Mouse (Mus musculus): ENCODE results near the gene Rtn4rl1.

Gene Rtn4rl1

DNA sequence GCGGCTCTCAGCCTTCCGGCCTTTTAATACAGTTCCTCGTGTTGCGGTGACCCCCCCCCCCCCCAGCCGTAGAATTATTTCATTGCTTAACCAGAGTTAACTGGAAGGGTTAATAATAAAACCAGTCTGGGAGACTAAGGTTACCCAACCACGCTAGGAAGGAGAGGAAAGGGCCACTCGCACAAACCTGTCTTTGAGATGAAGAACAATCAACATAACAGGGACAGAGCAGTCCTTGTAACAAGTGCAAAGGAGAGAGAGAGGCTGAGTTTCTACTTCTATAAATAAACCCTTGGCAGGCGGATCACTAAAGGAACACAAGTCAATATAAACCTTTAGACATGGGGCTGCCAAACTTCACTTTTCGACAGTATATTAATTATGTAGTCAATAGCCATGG lies 104.0 kb downstream of the Rtn4rl1 start:
- no peak for DNase-seq (ENCODE audit: low spot score)

GRCm38 (mm10) chr11:75298491-75298890 lies 104.9 kb downstream of the Rtn4rl1 start:
- no peak for DNase-seq (ENCODE audit: low spot score)

DNA sequence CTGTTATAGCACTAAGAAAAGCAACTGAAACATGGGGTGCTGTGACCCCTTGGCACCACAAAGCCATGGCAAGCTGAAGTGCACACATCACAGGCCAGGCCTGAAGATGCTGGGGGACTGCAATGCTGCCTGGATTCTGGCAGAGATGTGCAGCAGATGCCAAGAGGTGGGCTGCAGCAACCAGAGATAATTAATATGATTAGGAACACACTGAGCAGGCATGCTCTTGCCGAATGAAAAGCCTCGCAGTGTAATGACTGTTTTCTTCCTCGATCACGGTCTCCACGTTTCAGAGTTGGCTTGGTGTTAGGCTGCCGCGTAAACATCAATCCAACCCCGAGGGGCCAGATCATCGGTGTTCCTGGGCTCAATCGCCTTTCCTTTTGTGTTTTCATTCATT lies 106.2 kb downstream of the Rtn4rl1 start:
- DNase-seq (ENCODE audit: low spot score): no peak

DNA sequence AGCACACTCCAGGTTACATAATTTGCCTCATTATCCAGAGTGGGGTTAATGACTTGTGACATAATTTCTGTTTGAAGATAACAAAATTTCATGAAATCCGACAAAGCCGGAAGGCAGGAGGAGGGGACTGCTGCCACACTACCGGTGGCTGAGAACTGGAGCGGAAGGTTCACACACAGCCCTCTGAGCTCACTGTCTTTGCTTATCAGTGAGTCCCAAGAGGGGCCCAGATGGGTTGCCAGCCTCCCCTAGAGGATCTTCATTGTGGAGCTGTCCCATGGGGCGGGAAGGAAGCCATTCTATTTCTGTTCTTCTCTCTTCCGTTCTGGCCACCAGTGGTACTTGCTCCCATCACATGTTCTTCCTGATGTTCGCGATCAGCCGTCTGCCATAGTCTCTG lies 107.4 kb downstream of the Rtn4rl1 start:
- DNase-seq (ENCODE audit: low spot score): no peak

GRCm38 (mm10) chr11:75304797-75305196 lies 111.2 kb downstream of the Rtn4rl1 start:
- no peak for DNase-seq (ENCODE audit: low spot score)

DNA sequence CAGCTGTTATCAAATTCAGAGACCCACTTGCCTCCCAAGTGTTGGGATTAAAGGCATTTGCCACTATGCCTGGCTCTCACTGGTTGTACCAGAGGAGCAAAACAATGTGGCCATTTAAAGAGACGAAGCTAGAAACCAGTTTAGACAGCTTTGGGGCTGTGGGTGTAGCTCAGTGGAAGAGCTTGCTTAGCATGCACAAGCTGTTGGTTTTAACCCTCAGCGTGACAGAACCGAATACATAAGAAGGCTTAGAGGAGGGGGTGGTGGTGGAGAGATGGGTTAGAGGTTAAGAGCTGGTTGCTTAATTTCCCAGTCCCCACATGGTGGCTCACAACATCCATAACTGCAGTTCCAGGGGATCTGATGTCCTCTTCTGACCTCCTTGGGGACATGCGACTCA lies 115.1 kb downstream of the Rtn4rl1 start:
- no peak for DNase-seq (ENCODE audit: low spot score)

DNA sequence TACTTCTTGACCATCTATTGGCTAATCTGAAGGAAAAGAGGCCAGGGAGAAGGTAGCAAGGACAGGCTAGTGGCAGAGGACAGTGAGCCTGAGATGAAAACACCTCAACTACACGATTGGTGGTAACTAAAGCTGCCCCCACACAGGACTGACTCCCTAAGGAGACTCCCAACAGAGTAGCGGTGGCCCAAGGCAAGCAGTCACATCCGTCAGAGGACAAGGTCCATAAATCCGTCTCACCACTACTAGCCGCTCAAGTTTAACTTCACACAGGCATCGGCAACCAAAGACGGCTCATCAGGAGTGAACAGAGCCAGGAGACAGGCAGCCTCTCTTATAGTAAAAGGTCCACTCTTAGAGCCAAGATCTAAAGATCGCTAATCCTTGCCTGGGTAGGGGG lies 117.2 kb downstream of the Rtn4rl1 start:
- DNase-seq (ENCODE audit: low spot score): no peak

- no peak for DNase-seq (ENCODE audit: low spot score)
These were observed 118.2 kb downstream of the Rtn4rl1 start for GRCm38 (mm10) chr11:75311751-75312150.

- no peak for DNase-seq (ENCODE audit: low spot score)
These were observed 120.3 kb downstream of the Rtn4rl1 start for GRCm38 (mm10) chr11:75313834-75314233.

Data from spleen, adult 12 weeks (tissue).